Mouse (Mus musculus) layer of hippocampus, adult 2 months (tissue): ENCODE measurements around the gene Trp53i13. TPM values are rescaled to one million over a fixed set of nuclear protein-coding genes. Genes with fewer than 3 reads are reported as not detected.
A peak's percentile ranks its signal among the peaks of the same experiment; 100 is the strongest.

Experiments used
- DNase-seq, 2 experiments: peaks; one replicate each; pipeline ENCODE4 v3.0.0; 2022; ENCODE audit warnings: low spot score in 2 of 2
- H3K27ac ChIP-seq: fragments of 200-600 bp; 2 replicates; pipeline ENCODE4 v1.8.1; 2022
- H3K4me3 ChIP-seq: fragments of 200-600 bp; 2 replicates; pipeline ENCODE4 v1.8.1; 2022; ENCODE audit warnings: mild to moderate bottlenecking
- CTCF ChIP-seq: fragments of 200-600 bp; conservative IDR thresholded peaks from 2 replicates; pipeline ENCODE4 v1.8.1; 2022; ENCODE audit warnings: antibody characterized with exemption, mild to moderate bottlenecking, moderate library complexity
- total RNA-seq, 2 experiments: library from RNA; stranded (reverse); gene quantifications; 2 replicates each; pipeline ENCODE4 v1.2.3; 2021

Trp53i13 gene
- total RNA-seq, 2 experiments from 2014 or later: 5.7 to 7.4 TPM

GRCm38 (mm10) chr11:77494782-77495181, 21.0 kb downstream of the Trp53i13 start:
- no peak for TF ChIP-seq CTCF
- DNase-seq: no peak
- Histone ChIP-seq H3K27ac (peak overlapping the region; percentile 91), H3K4me3 (peak overlapping the region; percentile 88)

- DNase-seq: no peak
- no peak for TF ChIP-seq CTCF
- peak overlapping the region; percentile 91 for H3K27ac ChIP-seq
- H3K4me3 ChIP-seq: peak overlapping the region; percentile 88
Observed at GRCm38 (mm10) chr11:77494344-77494676, 21.5 kb downstream of the Trp53i13 start.

- peak within 1 kb of the TSS; percentile 88 for H3K4me3 ChIP-seq
- H3K27ac ChIP-seq: peak within 1 kb of the TSS; percentile 95
- peak; percentile 65 to 73 for DNase-seq
- TF ChIP-seq CTCF: no peak
Observed at GRCm38 (mm10) chr11:77493512-77494343, 22.1 kb downstream of the Trp53i13 start, which contains the start of gene Git1. Gene Git1 (plus strand): TSS chr11:77493562.

GRCm38 (mm10) chr11:77492911-77493332, 22.9 kb downstream of the Trp53i13 start:
- peak overlapping the region; percentile 77 for H3K4me3 ChIP-seq
- TF ChIP-seq CTCF: peak; percentile 39
- peak; percentile 93 to 95 for DNase-seq
- H3K27ac ChIP-seq: peak overlapping the region; percentile 95

- H3K4me3 ChIP-seq: peak overlapping the region; percentile 77
- TF ChIP-seq CTCF: no peak
- DNase-seq: peak in 1 of 2 experiments; percentile 59
- H3K27ac ChIP-seq: peak overlapping the region; percentile 95
Observed at GRCm38 (mm10) chr11:77492311-77492871, 23.4 kb downstream of the Trp53i13 start.

- TF ChIP-seq CTCF: no peak
- no peak for DNase-seq
Observed at GRCm38 (mm10) chr11:77491502-77492291, 24.1 kb downstream of the Trp53i13 start.

GRCm38 (mm10) chr11:77491123-77491501, 24.7 kb downstream of the Trp53i13 start:
- peak; percentile 90 to 95 for DNase-seq
- Histone ChIP-seq H3K4me3 (peak overlapping the region; percentile 77), H3K27ac (peak overlapping the region; percentile 95)
- TF ChIP-seq CTCF: peak; percentile 98; the same call in 1 of the 2 replicates

More at GRCm38 (mm10) chr11:77491502-77492291, 24.1 kb downstream of the Trp53i13 start:
- Histone ChIP-seq H3K27ac (peak overlapping the region; percentile 95), H3K4me3 (peak overlapping the region; percentile 77)

- Histone ChIP-seq H3K4me3 (peak overlapping the region; percentile 77), H3K27ac (peak overlapping the region; percentile 95)
- no peak for TF ChIP-seq CTCF
- DNase-seq: no peak
Observed at GRCm38 (mm10) chr11:77490451-77490850, 25.3 kb downstream of the Trp53i13 start.

- Histone ChIP-seq H3K4me3 (peak within 1 kb of the TSS; percentile 65), H3K27ac (peak within 1 kb of the TSS; percentile 95)
- DNase-seq: peak; percentile 71 to 83
- TF ChIP-seq CTCF: no peak
Observed at GRCm38 (mm10) chr11:77489591-77490235, 26.1 kb downstream of the Trp53i13 start, which contains the start of gene Ankrd13b. Gene Ankrd13b (minus strand): TSS chr11:77489678.

GRCm38 (mm10) chr11:77488771-77489581, 26.8 kb downstream of the Trp53i13 start:
- TF ChIP-seq CTCF: no peak
- peak overlapping the region; percentile 87 for H3K27ac ChIP-seq
- no peak for DNase-seq
- peak overlapping the region; percentile 65 for H3K4me3 ChIP-seq

- Histone ChIP-seq H3K4me3 (peak overlapping the region; percentile 65), H3K27ac (peak overlapping the region; percentile 87)
- peak; percentile 56 for TF ChIP-seq CTCF
- peak; percentile 51 to 71 for DNase-seq
Observed at GRCm38 (mm10) chr11:77486798-77487197, 29.0 kb downstream of the Trp53i13 start.
